Mouse (Mus musculus) left cerebral cortex, adult 11 months (tissue): ENCODE measurements around the gene Cnnm2.
"Not testable (repeated sequence)": the region's sequence is repeated elsewhere in the genome, so short reads cannot be mapped to it uniquely, and the experiment has no call there.

Experiments used
- DNase-seq: peaks from one replicate; pipeline ENCODE4 v3.0.0; 2022; ENCODE audit warnings: low spot score

Cnnm2 gene

GRCm38 (mm10) chr19:46760375-46761160, 828 bp upstream of the Cnnm2 start:
- DNase-seq, result peak; percentile 78

DNA sequence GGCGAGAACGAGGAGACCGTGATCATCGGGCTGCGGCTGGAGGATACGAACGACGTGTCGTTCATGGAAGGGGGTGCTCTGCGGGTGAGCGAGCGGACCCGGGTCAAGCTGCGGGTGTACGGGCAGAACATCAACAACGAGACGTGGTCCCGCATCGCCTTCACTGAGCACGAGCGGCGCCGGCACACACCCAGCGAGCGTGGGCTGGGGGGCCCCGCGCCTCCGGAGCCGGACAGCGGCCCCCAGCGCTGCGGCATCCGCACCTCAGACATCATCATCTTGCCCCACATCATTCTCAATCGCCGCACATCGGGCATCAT, 535 bp downstream of the Cnnm2 start:
- no peak for DNase-seq

DNA sequence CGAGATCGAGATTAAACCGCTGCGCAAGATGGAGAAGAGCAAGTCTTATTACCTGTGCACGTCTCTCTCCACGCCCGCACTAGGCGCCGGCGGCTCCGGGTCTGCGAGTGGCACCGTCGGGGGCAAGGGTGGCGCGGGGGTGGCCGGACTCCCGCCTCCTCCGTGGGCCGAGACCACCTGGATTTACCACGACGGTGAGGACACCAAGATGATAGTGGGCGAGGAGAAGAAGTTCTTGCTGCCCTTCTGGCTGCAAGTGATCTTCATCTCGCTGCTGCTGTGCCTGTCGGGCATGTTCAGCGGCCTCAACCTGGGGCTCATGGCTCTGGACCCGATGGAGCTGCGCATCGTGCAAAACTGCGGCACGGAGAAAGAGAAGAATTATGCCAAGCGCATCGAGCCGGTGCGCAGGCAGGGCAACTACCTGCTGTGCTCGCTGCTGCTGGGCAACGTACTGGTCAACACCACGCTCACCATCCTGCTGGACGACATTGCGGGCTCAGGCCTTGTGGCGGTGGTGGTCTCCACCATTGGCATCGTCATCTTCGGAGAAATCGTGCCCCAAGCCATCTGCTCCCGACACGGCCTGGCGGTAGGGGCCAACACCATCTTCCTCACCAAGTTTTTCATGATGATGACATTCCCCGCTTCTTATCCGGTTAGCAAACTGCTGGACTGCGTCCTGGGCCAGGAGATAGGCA, 1.0 kb downstream of the Cnnm2 start:
- no peak for DNase-seq

GRCm38 (mm10) chr19:46762992-46763342, 1.6 kb downstream of the Cnnm2 start:
- DNase-seq, result no peak

DNA sequence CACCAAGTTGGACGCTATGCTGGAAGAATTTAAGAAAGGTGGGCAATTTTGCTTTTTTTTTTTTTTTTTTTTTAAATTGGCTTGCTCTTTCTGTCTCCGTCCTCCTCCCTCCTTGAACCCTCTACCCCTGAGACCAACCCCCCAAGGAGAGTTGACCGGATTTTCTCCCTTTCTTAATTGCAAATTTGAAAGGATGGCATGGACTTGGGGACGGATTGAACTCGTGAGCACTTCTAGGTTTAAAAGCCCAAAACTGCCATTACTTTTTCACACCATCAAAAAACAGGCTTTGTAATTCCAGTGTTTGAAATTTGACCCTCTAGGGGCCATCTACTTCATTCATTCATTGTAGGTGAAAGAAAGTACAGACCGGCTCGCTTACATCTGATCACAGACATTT, 2.0 kb downstream of the Cnnm2 start:
- DNase-seq, result no peak

- no peak for DNase-seq
Observed at GRCm38 (mm10) chr19:46763932-46764762, 2.8 kb downstream of the Cnnm2 start.

- DNase-seq, result no peak
Observed at GRCm38 (mm10) chr19:46764763-46765117, 3.3 kb downstream of the Cnnm2 start.

GRCm38 (mm10) chr19:46766125-46766524, 4.7 kb downstream of the Cnnm2 start:
- no peak for DNase-seq

DNA sequence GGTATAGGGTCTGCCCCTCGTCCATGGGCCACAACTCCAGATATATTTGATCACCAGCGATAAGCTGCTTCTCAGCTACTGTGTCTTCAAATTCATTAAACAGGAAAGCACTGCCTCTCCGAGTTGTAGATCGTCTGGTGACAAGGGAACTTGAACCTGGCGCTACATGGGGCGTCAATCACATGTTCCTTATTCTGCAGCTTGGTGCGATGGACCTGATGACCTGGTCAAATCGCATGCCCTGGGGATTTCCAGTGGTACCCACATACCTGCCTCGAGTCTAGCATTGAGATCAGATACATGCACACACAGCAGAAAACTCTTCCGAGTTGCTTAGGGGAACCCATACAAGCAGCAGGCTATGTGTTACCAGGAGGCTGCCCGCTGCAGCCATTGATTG, 8.4 kb downstream of the Cnnm2 start:
- DNase-seq, result no peak

GRCm38 (mm10) chr19:46771801-46772200, 10.4 kb downstream of the Cnnm2 start:
- DNase-seq, result no peak

- DNase-seq, result no peak
Observed at GRCm38 (mm10) chr19:46776391-46776790, 15.0 kb downstream of the Cnnm2 start.

DNA sequence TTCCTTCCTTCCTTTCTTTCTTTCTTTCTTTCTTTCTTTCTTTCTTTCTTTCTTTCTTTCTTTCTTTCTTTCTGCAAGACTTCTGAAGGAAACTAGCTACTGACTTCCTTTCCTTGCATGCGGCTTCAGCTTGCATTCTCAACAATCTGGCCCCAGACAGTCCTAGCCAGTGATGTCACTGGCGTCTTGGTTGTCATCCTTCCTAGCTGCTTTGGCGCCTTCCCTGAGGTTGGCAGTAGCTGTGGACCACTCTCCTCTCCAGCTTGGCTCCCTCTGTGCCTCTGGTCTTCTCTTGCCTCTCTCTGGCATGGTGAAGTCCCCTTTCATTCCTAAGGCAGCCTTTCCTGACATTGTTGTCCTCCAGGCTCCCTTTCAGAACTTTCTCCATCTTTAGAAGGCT, 15.5 kb downstream of the Cnnm2 start:
- DNase-seq, result no peak

GRCm38 (mm10) chr19:46777928-46778680, 16.7 kb downstream of the Cnnm2 start:
- DNase-seq, result no peak

DNA sequence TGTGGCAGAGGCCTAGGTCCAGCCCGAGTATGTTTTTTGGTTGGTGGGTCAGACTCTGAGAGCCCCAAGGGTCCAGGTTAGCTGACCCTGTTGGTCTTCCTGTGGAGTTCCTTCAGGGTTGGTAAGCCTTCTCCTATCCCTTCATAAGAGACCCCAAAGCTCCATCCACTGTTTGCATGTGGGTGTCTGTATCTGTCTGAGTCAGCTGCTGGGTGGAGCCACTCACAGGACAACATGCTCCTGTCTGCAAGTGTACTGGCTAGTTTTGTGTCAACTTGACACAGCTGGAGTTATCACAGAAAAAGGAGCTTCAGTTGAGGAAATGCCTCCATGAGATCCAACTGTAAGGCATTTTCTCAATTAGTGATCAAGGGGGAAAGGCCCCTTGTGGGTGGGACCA, 17.7 kb downstream of the Cnnm2 start:
- DNase-seq, result not testable (repeated sequence)

DNA sequence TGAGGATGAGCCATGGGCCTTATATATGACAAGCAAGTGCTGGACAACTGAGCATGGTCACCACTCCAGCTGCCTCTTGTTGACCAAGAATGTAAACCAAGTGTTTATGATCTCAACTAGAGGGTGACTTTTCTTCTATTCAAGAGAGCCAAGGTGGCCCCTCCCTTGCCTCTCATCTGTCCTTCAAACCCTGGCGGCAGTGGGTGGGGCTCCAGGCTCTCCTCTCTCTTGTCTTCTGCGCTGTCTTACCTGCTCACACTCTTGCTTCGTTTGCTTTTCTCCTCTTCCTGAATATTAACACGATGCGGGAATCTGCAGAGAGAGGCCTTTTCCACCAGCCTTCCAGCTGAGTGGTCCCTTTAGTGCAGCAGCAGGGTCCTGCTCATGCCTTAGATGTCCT, 22.6 kb downstream of the Cnnm2 start:
- DNase-seq, result no peak

DNA sequence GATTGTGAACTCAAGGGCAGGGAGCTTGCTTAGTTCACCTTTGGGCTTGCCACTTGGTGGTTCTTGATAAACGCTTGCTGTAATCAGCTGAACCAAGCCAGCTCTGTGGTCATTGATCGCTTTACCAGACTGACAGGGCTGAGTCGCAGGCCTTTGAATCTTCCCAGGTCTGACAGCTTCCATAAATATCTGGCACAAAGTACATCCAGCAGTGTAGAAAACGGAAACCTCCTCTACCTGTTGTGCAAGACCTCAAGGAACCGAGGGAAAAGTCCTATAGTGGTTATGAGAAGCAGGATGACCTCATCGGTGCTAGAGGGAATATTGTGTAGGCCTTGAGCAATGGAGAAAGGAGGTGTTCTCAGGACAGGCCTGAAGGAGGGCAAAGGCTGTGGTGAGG, 23.1 kb downstream of the Cnnm2 start:
- DNase-seq, result no peak

DNA sequence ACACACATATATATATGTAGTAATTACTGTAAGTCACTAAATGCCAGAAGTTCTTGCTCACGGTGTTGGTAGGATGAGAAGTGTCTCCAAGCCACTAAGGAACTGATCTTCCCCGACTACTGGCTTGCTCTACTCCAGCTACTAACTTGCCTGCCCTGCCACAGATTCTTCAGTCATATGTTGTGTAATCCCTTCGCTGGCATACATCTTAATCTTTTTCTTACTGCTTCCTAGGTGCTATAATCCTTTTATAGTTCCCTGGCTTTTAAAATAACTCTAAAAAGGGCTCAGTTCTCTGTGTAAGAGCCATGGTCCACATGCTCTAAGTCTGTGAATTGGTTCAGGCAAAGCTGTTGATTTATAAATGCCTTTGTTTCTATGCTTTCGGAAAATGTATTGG, 24.2 kb downstream of the Cnnm2 start:
- DNase-seq, result no peak

DNA sequence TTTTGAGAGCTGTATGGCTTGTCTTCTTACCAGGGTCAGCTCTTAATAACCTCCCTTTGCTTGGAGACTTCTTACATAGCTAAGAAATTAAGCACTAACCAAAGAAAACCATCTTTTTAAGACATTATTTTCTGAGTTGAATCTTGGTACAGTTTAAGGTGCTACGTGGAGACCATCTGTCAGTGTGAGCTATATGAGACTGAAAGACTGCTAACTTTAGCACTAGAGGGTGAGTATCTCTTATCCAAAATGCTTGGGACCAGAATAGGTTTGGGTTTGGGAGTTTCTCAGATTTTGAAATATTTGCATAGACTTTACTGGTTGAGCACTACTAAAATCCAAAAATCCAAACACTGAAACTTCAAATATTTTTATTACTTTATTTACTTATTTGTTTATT, 28.4 kb downstream of the Cnnm2 start:
- DNase-seq, result no peak

- DNase-seq, result no peak
Observed at GRCm38 (mm10) chr19:46791360-46791759, 30.0 kb downstream of the Cnnm2 start.

DNA sequence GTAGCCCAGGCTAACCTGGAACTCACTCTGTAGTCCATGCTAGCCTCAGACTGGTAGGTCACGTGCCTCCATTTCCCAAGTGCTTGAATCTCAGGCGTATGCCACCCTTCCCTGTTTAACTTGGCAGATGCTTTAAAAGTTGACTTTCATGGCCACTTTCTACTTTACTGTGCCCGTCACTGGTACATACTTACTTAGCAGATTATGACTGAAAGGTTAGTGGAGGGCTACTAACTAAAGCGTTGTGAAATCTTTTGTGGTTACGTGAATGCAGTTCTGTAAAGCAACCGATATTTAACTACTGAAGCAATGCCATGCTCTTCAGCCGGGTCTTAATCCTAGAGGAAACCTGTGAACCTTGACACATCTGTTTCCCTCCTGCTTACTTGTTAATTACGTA, 30.5 kb downstream of the Cnnm2 start:
- DNase-seq, result no peak

GRCm38 (mm10) chr19:46792480-46792879, 31.1 kb downstream of the Cnnm2 start:
- no peak for DNase-seq

DNA sequence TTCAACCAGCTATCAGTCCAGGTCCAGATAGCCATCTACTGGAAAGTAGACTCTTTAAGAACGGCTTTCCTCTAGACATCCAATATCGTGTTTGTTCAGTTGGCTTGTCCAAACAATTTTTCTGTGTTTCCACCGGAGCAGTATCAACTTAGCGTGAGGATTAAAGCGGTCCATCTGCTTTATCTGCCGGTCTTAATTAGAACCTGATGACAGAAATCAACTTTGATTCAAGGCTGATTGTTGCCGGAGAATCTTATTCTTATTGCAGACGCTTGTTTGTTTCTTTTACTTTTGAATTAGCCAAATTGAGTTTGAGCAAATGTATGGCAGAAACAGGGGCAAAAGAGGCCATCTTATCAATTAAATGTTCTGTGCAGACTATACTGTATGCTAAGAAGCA, 32.8 kb downstream of the Cnnm2 start:
- no peak for DNase-seq
